Mouse (Mus musculus) bone marrow macrophage, adult 2 months (primary cell): ENCODE results near the gene Lrrc66.

ENCODE experiments used
- CTCF ChIP-seq: IDR thresholded peaks from 2 replicates; pipeline ENCODE4 v1.5.1; 2012; ENCODE audit warnings: low read depth, mild to moderate bottlenecking, low read length, moderate library complexity
- POLR2A ChIP-seq: IDR thresholded peaks from 2 replicates; pipeline ENCODE4 v1.6.1; 2012; ENCODE audit warnings: mild to moderate bottlenecking, low read depth, low read length, borderline replicate concordance

DNA sequence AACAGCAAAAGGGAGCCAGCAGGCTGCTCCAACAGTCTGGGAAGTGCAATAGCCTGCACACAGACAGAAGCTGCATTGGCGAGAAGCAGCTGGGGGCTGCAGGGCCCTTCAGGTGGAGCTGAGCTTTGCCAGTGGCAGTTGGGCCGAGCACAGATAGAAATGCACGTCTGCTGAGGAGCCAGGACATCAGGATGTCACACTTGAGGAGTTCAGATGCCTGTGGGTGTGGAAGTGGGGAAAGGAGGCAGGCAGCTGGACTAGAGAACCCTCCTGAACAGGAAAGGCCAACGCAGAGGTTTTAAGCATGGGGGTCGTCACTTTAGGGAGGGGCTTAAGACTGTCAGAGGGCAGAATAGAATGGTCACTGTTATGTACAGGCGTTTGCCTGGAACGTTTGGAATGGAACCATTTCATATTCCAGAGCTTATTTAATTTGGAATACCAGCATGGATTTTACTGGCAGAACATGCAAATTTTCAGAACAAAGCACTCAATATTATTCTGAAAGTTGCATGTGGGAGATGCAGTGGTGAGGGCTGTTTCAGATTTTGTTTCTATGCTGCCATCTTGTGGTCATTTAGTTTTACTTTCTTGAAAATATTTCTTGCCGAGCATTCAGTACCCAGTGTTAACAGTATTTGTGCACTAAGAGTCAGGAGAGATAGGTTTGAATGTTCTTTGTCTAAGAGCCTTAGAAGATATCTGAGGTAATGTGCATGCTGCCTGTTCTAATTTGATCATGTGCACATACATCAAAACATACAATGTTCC is 5.2 kb upstream of the Lrrc66 start:
- TF ChIP-seq CTCF (no peak), POLR2A (no peak)
